Mouse (Mus musculus): ENCODE results near the gene Usp49.
A peak's percentile ranks its signal among the peaks of the same experiment; 100 is the strongest.
"Not testable (repeated sequence)": the region's sequence is repeated elsewhere in the genome, so short reads cannot be mapped to it uniquely, and the experiment has no call there.

Gene Usp49

DNA sequence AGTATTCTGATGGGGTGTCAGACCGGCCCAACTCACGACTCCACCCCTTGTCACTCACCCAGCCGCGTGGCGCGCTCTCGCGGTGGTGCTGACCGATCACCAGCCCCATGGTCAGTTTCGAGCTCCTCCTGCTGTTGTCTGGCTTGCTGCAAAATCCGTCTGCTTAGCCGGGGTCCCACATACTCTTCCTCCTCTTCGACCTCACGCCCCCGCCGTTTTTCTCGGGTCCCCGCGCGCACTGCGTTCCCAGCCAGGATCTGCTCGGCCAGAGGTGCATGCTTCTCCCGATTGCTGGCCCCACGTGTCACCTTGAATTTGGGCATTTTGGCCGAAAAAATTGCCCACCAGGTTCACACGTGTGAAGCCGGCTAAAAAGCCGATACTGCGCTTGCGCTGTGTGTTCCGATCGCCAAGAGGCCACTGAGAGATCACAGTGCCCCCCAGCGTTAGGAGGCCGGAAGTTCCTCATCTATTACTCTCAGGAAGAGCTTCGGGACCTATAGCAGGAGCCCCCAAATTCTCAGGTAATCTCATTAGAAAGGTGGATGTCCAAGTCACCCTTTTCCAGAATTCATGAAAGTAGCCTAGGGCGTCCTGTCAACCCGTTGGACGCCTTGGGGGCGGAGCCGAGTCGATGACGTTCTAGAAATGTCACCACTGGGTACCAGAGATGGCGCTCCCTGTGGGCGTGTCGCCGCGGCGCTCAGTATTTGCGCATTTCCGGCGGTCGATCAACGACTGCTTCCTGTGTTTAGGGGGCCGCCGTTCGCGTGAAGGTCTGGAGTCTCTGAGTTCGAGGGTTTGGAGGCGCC lies 19.4 kb upstream of the Usp49 start, which contains the start of the genes Bysl, Med20 and Gm20517:
TSS of gene Bysl (minus strand) at position 644 of the 812 bp plus-strand sequence.
TSS of gene Med20 (plus strand) at position 734 of the 812 bp plus-strand sequence.
TSS of gene Gm20517 (plus strand) at position 741 of the 812 bp plus-strand sequence.
- peak; percentile 97 to 98 for DNase-seq

- no peak for DNase-seq
These were observed 18.9 kb upstream of the Usp49 start for GRCm38 (mm10) chr17:47611661-47611982.

DNA sequence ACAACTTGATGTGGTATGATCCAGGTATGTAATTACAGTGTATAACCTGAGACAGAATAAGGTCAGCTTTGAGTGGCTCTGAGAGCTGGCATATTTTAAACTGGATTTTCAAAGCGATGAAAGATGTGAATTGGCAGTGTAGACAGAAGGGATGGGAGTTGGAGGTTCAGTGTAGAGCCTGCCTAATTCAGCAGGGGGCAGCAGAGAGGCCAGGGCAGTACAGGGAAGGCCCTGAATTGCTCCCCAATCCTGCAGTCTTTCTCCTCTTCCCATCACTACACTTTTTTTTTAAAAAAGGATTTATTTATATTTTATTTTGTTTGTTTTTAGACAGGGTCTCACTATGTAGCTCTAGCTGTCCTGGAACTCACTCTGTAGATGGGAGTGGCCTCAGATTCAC lies 16.5 kb upstream of the Usp49 start:
- DNase-seq: peak; percentile 66 to 67

- DNase-seq: no peak
These were observed 14.4 kb upstream of the Usp49 start for GRCm38 (mm10) chr17:47616119-47616518.

GRCm38 (mm10) chr17:47616652-47617051 lies 13.8 kb upstream of the Usp49 start:
- DNase-seq: no peak

GRCm38 (mm10) chr17:47617605-47618307 lies 12.7 kb upstream of the Usp49 start:
- no peak for DNase-seq

- no peak for DNase-seq
These were observed 11.8 kb upstream of the Usp49 start for GRCm38 (mm10) chr17:47618556-47619311.

DNA sequence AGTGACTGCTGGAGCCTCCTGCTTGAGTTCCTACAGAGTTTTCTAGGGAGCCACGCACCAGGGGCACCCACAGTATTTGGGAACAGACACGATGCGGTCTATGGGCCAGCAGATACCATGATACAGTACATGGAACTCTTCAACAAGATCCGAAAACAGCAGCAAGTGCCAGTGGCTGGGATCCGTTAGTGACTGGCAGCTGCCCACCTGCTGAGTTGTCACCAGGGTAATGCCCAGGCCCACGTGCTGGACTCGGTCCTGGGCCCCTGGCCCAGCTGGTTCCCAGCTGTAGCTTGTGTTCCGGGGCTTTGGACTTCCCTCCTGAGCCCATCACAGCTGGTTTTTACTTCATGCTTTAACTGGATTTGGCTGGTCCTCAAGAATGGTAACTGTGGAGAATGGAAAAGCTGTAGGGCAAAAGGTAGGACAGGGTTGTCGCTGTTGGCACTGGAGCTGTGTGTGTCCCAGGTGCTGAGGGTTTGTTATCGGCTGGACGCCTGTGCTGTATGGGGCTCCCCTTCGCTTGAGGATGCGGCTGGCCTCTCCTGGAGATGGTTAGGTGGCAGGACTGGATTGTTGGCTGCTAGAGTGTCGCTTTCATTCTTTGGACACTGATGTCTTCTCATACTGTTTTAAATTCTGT lies 7.5 kb upstream of the Usp49 start:
- DNase-seq: no peak

DNA sequence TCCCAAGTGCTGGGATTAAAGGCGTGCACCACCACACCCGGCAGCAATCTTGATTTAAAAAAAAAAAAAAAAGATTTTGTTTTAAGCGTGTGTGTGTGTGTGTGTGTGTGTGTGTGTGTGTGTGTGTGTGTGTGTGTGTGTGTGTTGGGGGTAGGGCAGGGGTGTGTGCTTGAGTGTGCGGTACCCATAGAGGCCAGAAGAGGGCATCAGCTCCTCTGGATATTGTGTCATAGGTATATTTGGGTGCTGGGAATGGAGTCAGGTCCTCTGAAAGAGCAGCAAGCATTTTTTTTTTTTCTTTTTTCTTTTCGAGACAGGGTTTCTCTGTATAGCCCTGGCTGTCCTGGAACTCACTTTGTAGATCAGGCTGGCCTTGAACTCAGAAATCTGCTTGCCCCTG lies 5.9 kb upstream of the Usp49 start:
- DNase-seq: not testable (repeated sequence)

DNA sequence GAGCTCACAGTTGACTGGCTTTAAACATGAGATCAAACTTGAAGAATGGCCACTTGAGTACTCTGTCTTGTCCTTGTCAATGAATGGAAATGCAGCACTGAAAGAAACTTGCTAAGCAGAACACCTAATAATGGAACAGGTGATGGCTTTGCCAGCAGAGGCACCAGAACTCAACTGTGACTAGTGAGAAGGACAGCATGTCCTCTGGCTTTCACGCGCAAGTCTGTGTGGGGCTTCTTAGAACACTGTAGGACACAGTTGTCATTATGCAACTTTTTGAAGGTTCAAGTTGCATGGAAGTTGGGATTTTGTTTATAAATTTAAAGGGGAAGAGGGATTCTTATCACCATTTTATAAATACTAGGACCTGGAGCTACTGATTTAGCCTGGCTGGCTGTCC lies 5.4 kb upstream of the Usp49 start:
- DNase-seq: no peak

GRCm38 (mm10) chr17:47626031-47626430 lies 4.5 kb upstream of the Usp49 start:
- no peak for DNase-seq

DNA sequence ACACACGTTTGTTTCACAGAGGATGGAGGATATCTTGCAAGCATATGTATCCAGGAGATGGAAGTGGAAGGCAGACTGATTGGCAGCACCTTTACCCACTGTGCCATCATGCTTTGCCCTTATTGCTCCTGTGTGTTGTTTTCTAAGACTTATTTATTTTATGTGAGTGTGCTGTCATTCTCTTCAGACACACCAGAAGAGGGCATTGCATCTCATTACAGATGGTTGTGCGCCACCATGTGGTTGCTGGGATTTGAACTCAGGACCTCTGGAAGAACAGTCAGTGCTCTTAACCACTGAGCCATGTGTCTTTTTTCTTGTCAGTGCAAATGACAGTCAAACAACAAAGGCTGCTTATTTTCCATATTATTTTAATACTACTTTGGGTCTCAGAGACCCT lies 2.7 kb upstream of the Usp49 start:
- DNase-seq: no peak

DNA sequence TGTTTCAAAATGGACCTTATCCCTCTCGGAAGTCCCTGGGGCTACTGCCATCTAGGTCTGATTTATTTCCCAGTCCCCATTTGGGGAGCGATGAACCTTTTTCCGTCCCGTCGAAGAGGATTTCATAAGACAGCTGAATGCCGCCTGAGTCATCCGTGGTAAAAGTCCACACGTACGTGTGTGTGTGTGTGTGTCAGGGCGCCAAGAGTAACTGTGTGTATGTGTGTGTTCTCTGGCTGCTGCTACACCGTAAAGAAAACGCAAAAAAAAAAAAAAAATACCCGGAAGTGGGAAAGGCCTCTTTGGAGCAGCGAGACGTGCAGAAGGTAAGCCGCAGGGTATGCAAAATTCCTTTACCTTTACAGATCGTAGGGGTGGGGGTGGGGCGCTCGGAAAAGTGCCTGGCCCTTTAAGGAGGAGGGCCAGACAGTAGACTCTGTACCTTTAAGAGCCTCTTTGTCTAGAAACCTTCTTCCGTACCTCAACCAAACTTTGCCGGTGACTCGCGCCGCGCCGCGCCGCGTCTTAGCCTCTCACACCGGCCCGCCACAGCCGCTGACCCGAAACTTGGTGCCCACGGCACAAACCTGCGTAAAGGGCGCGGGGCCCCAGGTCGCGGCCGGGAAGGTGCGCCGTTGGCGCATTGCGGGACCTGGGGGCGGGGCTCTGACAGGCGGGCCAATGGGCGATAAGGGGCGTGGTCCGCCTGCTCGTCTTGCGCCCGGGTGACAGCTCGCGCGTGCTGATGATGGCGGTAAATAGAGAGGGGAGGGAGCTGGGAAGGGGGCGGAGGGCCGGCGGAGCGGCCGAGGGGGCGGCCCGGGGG lies 1.4 kb upstream of the Usp49 start:
- peak; percentile 96 for DNase-seq

DNA sequence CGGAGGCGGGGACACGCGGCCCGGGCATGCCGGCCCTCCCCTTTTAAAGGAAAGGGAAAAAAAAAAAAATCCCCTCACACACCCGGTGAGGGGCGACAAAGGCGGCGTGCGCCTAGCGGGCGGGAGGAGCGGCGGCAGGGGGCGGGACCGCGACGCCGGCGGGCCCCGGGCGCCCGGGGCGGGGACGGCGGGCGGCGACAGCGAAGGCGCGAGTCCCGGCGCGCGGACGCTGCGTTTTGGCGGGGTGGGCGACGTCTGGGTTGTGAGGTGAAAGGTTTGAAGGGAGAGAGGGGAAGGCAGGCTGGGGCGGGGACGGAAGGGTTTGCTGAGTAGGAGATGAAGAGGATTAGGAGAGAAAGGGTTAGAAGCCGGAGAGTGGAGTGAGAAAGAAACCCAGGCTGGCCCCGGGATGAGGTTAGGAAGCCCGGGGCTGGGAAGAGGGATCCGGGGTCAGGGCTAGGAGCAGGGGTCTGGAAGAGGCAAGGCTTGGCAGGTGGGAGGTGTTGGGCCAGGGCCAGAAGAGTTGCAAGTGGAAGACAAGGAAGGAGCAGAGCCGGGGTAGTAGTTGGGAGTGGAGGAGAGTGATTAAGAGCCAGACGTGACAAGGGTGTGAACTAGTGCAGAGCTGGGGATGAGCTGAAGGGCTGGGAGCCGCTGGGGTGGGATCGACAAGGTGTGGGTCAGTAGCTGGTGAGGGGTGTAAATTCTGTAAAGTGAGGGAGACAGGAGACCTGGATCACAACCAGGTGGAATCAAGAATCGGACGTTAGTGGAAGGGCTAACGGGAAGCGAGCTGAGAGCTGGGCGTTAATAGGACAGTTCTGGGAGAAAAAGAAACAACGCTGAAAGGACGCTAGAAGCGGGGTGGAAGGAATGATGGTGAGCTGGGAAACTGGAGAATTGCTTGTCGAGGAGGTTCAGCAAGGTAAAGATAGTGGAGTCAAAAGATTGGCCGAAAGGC lies 493 bp upstream of the Usp49 start:
- DNase-seq: peak in 1 of 2 experiments; percentile 19

GRCm38 (mm10) chr17:47632181-47632840 lies 1.8 kb downstream of the Usp49 start:
- no peak for DNase-seq

GRCm38 (mm10) chr17:47633999-47634770 lies 3.7 kb downstream of the Usp49 start:
- DNase-seq: no peak

- DNase-seq: no peak
These were observed 12.5 kb downstream of the Usp49 start for GRCm38 (mm10) chr17:47642992-47643391.

DNA sequence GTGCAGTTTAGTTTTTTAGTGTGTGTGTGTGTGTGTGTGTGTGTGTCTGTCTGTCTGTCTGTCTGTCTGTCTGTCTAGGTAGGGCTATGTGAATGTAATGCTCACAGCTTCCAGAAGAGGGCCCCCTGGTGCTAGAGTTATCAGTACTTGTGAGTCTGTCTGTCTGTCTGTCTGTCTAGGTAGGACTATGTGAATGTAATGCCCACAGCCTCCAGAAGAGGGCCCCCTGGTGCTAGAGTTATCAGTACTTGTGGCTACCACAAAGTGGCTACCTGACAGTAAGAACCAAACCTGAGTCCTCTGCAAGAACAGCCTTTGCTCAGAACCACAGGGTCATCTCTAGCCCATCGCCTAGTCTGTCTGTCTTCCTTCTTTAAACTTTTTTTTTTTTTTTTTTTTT lies 16.2 kb downstream of the Usp49 start:
- peak; percentile 77 to 80 for DNase-seq

DNA sequence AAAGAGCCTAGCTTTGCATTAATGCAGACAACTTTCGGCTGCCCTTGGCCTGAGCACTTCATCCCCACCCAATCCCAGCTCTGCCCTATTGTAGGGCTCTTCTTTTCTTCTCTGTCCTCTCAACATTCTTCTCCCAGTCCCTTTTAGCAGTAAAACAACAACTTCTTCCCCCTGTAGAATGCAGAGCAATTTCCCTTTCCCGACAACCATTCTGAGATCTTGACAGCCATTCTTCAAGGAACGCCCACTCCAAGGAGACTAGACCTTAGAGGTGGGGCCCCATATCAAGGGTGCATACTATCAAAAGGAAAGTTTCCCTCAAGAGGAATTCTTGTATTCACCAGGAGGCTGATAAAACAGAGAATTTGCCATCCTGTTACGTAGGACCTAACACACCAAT lies 18.5 kb downstream of the Usp49 start:
- no peak for DNase-seq
